Mouse (Mus musculus) midbrain, embryonic 14.5 days (tissue): Measurements from ENCODE around the gene 2610028H24Rik. TPM values are rescaled to one million over a fixed set of nuclear protein-coding genes. Genes with fewer than 3 reads are reported as not detected.

Experiments used
- ATAC-seq: fragments of 200-750 bp; cut with Nextera tagmentation; 2 replicates; pipeline ENCODE4 v1.8.0; 2017; ENCODE audit warnings: moderate number of reproducible peaks, moderate library complexity; ENCODE audit not compliant: low FRiP score, low TSS enrichment
- DNase-seq: peaks from one replicate; pipeline ENCODE4 v3.0.0-alpha.2; 2015
- H3K27ac ChIP-seq: fragments of 300-500 bp; sonication (generic); replicated peaks from 2 replicates; pipeline ENCODE4 v1.5.1; 2014; ENCODE audit warnings: mild to moderate bottlenecking, low read depth, low read length, moderate library complexity
- H3K27me3 ChIP-seq: fragments of 300-500 bp; sonication (generic); 2 replicates; pipeline ENCODE4 v1.6.1; 2014; ENCODE audit warnings: low read length, control low read depth, mixed read lengths; ENCODE audit not compliant: control insufficient read depth, insufficient read depth
- H3K36me3 ChIP-seq: fragments of 300-500 bp; sonication (generic); 2 replicates; pipeline ENCODE4 v1.6.1; 2014; ENCODE audit warnings: low read length, control low read depth; ENCODE audit not compliant: control insufficient read depth, insufficient read depth
- H3K4me1 ChIP-seq: fragments of 300-500 bp; sonication (generic); 2 replicates; pipeline ENCODE4 v1.6.1; 2014; ENCODE audit warnings: mild to moderate bottlenecking, antibody characterized with exemption, low read length, control low read depth; ENCODE audit not compliant: control insufficient read depth, insufficient read depth
- H3K4me2 ChIP-seq: fragments of 300-500 bp; sonication (generic); 2 replicates; pipeline ENCODE4 v1.6.1; 2014; ENCODE audit warnings: mild to moderate bottlenecking, low read length, moderate library complexity
- H3K4me3 ChIP-seq: fragments of 300-500 bp; sonication (generic); replicated peaks from 2 replicates; pipeline ENCODE4 v1.5.1; 2014; ENCODE audit warnings: low read depth, low read length
- H3K9ac ChIP-seq: fragments of 300-500 bp; sonication (generic); replicated peaks from 2 replicates; pipeline ENCODE4 v1.6.1; 2014; ENCODE audit warnings: mild to moderate bottlenecking, low read length, moderate library complexity
- H3K9me3 ChIP-seq: fragments of 300-500 bp; sonication (generic); 2 replicates; pipeline ENCODE4 v1.6.1; 2016; ENCODE audit warnings: low read length, control low read depth, mixed read lengths; ENCODE audit not compliant: control insufficient read depth
- WGBS: fragments of 180-500 bp; shearing (Covaris S2); extraction: QIAGEN DNeasy Blood & Tissue Kit; methylation state at CpG from one replicate; pipeline ENCODE4 v1.1.7; 2014; 5-methylcytosine and 5-hydroxymethylcytosine counted together
- polyA plus RNA-seq: library from polyadenylated mRNA; unstranded; fragments of >200 nt; fragmentation: Nextera tagmentation; extraction: Ambion mirVana; gene quantifications from 2 replicates; pipeline ENCODE4 v1.2.1, GENCODE M21; 2014

2610028H24Rik gene
- polyA plus RNA-seq, 1 experiment from 2014 or later = not detected

- Histone ChIP-seq H3K9me3 (no peaks in the 10 kb centered on the region), H3K27me3 (no peaks in the 10 kb centered on the region), H3K9ac (no peak overlapping the region), H3K4me2 (no peak overlapping the region), H3K4me3 (no peak overlapping the region), H3K36me3 (peaks cover 95% of the 10 kb centered on the region), H3K27ac (no peak overlapping the region), H3K4me1 (no peaks in the 10 kb centered on the region)
- ATAC-seq (no peak), DNase-seq (no peak)
- 95% methylated on average over 11 of the region's 11 CpGs for WGBS
Measured at GRCm38 (mm10) chr10:76504271-76504943, 55.5 kb downstream of the 2610028H24Rik start.

DNA sequence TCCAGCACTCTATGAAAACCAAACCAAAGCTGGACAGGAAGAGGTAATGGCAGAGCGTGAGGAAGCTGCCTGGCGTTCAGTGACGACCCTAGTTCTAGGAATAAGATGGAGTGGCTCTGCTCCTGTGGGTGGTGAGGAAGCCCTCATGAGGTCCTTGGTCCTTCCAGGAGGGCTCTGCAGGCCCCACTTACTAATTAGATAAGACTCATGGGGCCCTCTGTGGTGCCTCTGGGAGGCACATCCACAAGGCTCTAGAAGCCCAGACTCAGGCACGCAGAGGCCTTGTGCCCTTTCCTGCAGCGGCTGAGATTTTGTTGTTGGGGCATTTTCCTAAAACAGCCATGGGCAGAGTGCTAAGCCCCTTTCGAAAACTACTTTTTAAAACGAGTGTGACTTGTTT lies 57.0 kb downstream of the 2610028H24Rik start:
- ATAC-seq (no peak), DNase-seq (no peak)
- Histone ChIP-seq H3K9me3 (no peaks in the 10 kb centered on the region), H3K4me1 (no peaks in the 10 kb centered on the region), H3K36me3 (peaks cover 93% of the 10 kb centered on the region), H3K27me3 (no peaks in the 10 kb centered on the region), H3K9ac (no peak overlapping the region), H3K4me3 (no peak overlapping the region), H3K27ac (no peak overlapping the region), H3K4me2 (no peak overlapping the region)
- WGBS = 95% methylated on average over 7 of the region's 7 CpGs

Other genes with a start within 250 kb of the 2610028H24Rik start
- 357 and 385 TPM in 2 replicates for gene Prmt2, start 211.2 kb upstream of the 2610028H24Rik start, polyA plus RNA-seq
- 1.1 and 1.2 TPM in 2 replicates for gene S100b, start 195.2 kb upstream of the 2610028H24Rik start, polyA plus RNA-seq
- 9.3 and 12.9 TPM in 2 replicates for gene Dip2a, start 103.8 kb upstream of the 2610028H24Rik start, polyA plus RNA-seq
- gene AC141477.1, start 8.6 kb upstream of the 2610028H24Rik start, polyA plus RNA-seq = not detected in 2 replicates
- gene Pcnt, start 6.3 kb upstream of the 2610028H24Rik start, polyA plus RNA-seq = 7.0 and 11.9 TPM in 2 replicates
- 71.2 and 78.3 TPM in 2 replicates for gene Mcm3ap, start 19.8 kb downstream of the 2610028H24Rik start, polyA plus RNA-seq
- gene Ybey, start 20.0 kb downstream of the 2610028H24Rik start, polyA plus RNA-seq = 5.3 and 5.5 TPM in 2 replicates
- gene Lss, start 82.5 kb downstream of the 2610028H24Rik start, polyA plus RNA-seq = 36.8 and 45.9 TPM in 2 replicates
- gene Spatc1l, start 113.2 kb downstream of the 2610028H24Rik start, polyA plus RNA-seq = not detected in 2 replicates
- not detected in 2 replicates for gene Ftcd, start 126.6 kb downstream of the 2610028H24Rik start, polyA plus RNA-seq
- 1.6 and 11.4 TPM in 2 replicates for gene Col6a2, start 174.5 kb downstream of the 2610028H24Rik start, polyA plus RNA-seq